Comparison of ENCODE assay signal across 21 mouse cellular contexts in the genomic region with DNA sequence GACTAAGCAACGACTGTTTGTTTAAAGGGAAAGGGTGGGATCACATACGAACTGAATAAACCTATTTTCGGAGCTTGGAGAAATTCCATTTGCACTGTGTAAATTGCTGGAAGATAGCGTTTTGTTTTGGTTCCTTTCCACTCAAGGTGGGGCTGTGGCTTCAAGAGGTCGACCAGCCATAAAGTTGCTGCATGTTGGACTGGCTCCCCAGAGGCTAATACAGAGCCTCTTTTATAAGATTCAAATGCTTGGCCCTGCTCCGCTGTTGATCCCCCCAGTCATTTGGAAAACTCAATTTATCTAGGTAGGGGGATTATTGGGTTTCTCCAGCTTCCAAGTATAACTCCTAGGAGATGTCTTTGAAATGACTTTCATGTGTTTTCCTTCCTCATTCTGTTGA.
"Had no signal": no experiment of that assay in that cellular context is flagged by ENCODE, and none has a peak within 500 bp of the region (broad histone marks: within the 10 kb centered on the region; RNA-seq: fewer than 3 reads in every experiment).

No protein-coding gene starts in this region.

- DNase-seq: gastrocnemius, postnatal 14 days; gastrocnemius, postnatal 36 days; kidney, adult 11 months; kidney, adult 9 months; kidney, postnatal 14 days; kidney, postnatal 36 days; layer of hippocampus, adult 9-11 months; layer of hippocampus, postnatal 36 days; left cerebral cortex, postnatal 4 days; lung, adult 18-20 months had no signal

- H3K27ac ChIP-seq: heart, embryonic 10.5 days; hindbrain, embryonic 13.5 days; hindbrain, embryonic 15.5 days; hindbrain, postnatal 0 days; kidney, embryonic 15.5 days; kidney, postnatal 0 days; limb, embryonic 12.5 days; liver, embryonic 12.5 days; liver, embryonic 14.5 days had no signal

- ATAC-seq: hindbrain, postnatal 0 days; intestine, embryonic 16.5 days; liver, embryonic 12.5 days had no signal

- H3K9ac ChIP-seq: heart, embryonic 12.5 days; hindbrain, embryonic 13.5 days; hindbrain, embryonic 15.5 days; kidney, embryonic 15.5 days; limb, embryonic 12.5 days; liver, embryonic 12.5 days; liver, embryonic 14.5 days had no signal

- H3K9me3 ChIP-seq: heart, embryonic 10.5 days; heart, embryonic 12.5 days; hindbrain, embryonic 13.5 days; hindbrain, embryonic 15.5 days; kidney, embryonic 15.5 days; limb, embryonic 12.5 days; liver, embryonic 12.5 days had no signal

- H3K4me2 ChIP-seq: heart, embryonic 12.5 days; hindbrain, embryonic 13.5 days; hindbrain, embryonic 15.5 days; kidney, embryonic 15.5 days; limb, embryonic 12.5 days; liver, embryonic 12.5 days had no signal

- H3K27me3 ChIP-seq: heart, embryonic 12.5 days; liver, embryonic 12.5 days had no signal

- H3K4me3 ChIP-seq: heart, embryonic 10.5 days; heart, embryonic 12.5 days; hindbrain, embryonic 13.5 days; hindbrain, embryonic 15.5 days; kidney, embryonic 15.5 days; limb, embryonic 12.5 days; liver, embryonic 12.5 days had no signal

- H3K36me3 ChIP-seq: heart, embryonic 10.5 days; heart, embryonic 12.5 days; hindbrain, embryonic 13.5 days; hindbrain, embryonic 15.5 days; kidney, embryonic 15.5 days; limb, embryonic 12.5 days; liver, embryonic 12.5 days had no signal
